Mouse (Mus musculus) heart, adult 2 months (tissue): ENCODE results near the gene Lhpp.

Source experiments
- CTCF ChIP-seq: fragments of 200-600 bp; IDR thresholded peaks from 2 replicates; pipeline ENCODE4 v1.8.1; 2022; ENCODE audit warnings: antibody characterized with exemption, mild to moderate bottlenecking, moderate library complexity
- POLR2A ChIP-seq: fragments of 200-500 bp; IDR thresholded peaks from 2 replicates; pipeline ENCODE4 v1.6.1; 2011; ENCODE audit warnings: mild to moderate bottlenecking, low read depth, low read length, control low read depth; ENCODE audit not compliant: insufficient read depth

GRCm38 (mm10) chr7:132736099-132736862, 125.8 kb downstream of the Lhpp start:
- no peak for TF ChIP-seq CTCF
- no peak for TF ChIP-seq POLR2A
